Comparison of ENCODE assay signal across 14 mouse cellular contexts in genomic region chr19:22657251-22657650, GRCm38 (mm10).
DNase-seq lines count a peak whose midpoint lies in the region; ATAC-seq lines count a peak whose summit lies in the region.
"Had no signal": no experiment of that assay in that cellular context is flagged by ENCODE, and none has a peak within 500 bp of the region (broad histone marks: within the 10 kb centered on the region; RNA-seq: fewer than 3 reads in every experiment).

No protein-coding gene starts in this region.

- H3K4me1 ChIP-seq in neural tube, embryonic 12.5 days: peaks cover 11% of the 10 kb centered on the region
- peaks cover 8% of the 10 kb centered on the region; the same call in 1 of the 2 replicates for H3K4me1 ChIP-seq in forebrain, embryonic 14.5 days (ENCODE audit: control insufficient read depth, insufficient read depth, low read length)
- H3K4me1 ChIP-seq: embryonic facial prominence, embryonic 15.5 days; liver, embryonic 15.5 days had no signal

- H3K9me3 ChIP-seq in neural tube, embryonic 12.5 days: no peaks in the 10 kb centered on the region
- H3K9me3 ChIP-seq in forebrain, embryonic 14.5 days (replicated peaks; ENCODE audit: control insufficient read depth, low read length): no peaks in the 10 kb centered on the region
- H3K9me3 ChIP-seq: embryonic facial prominence, embryonic 15.5 days; liver, embryonic 15.5 days had no signal

- 48% methylated on average over 4 of the region's 4 CpGs for WGBS in neural tube, embryonic 12.5 days
- WGBS in forebrain, embryonic 14.5 days: 27% methylated on average over 4 of the region's 4 CpGs

- no peak for ATAC-seq in neural tube, embryonic 12.5 days (ENCODE audit: low FRiP score, low read depth)
- ATAC-seq in forebrain, embryonic 14.5 days: no peak; the same call in 1 of the 2 replicates
- ATAC-seq: CD4-positive, CD25-positive, alpha-beta regulatory T cell, adult 4 months had no signal

- H3K36me3 ChIP-seq in neural tube, embryonic 12.5 days: no peaks in the 10 kb centered on the region
- H3K36me3 ChIP-seq in forebrain, embryonic 14.5 days (ENCODE audit: control insufficient read depth, insufficient read depth, low read length): no peaks in the 10 kb centered on the region
- H3K36me3 ChIP-seq: embryonic facial prominence, embryonic 15.5 days; liver, embryonic 15.5 days had no signal

- H3K27me3 ChIP-seq in neural tube, embryonic 12.5 days (replicated peaks): no peaks in the 10 kb centered on the region
- no peaks in the 10 kb centered on the region for H3K27me3 ChIP-seq in forebrain, embryonic 14.5 days (replicated peaks; ENCODE audit: control insufficient read depth, insufficient read depth, low read length)
- H3K27me3 ChIP-seq: embryonic facial prominence, embryonic 15.5 days; liver, embryonic 15.5 days had no signal

- H3K4me3 ChIP-seq in neural tube, embryonic 12.5 days: no peak overlapping the region
- no peak overlapping the region for H3K4me3 ChIP-seq in forebrain, embryonic 14.5 days (ENCODE audit: low read depth, low read length)
- H3K4me3 ChIP-seq: embryonic facial prominence, embryonic 15.5 days; gastrocnemius, adult 2 months; liver, embryonic 15.5 days had no signal

- H3K27ac ChIP-seq in neural tube, embryonic 12.5 days: no peak overlapping the region
- no peak overlapping the region for H3K27ac ChIP-seq in forebrain, embryonic 14.5 days (ENCODE audit: low read depth, low read length)
- H3K27ac ChIP-seq: gastrocnemius, adult 2 months; liver, embryonic 15.5 days had no signal

- 0 out of 2 replicates have a peak overlapping the region, but pooled peaks have one; percentile 25 for H3K4me2 ChIP-seq in neural tube, embryonic 12.5 days (replicated peaks)
- H3K4me2 ChIP-seq in forebrain, embryonic 14.5 days (ENCODE audit: low read length): peak overlapping the region; percentile 28; the same call in 1 of the 2 replicates
- H3K4me2 ChIP-seq: embryonic facial prominence, embryonic 15.5 days; liver, embryonic 15.5 days had no signal

- H3K9ac ChIP-seq in neural tube, embryonic 12.5 days: no peak overlapping the region
- H3K9ac ChIP-seq in forebrain, embryonic 14.5 days (ENCODE audit: low read length): no peak overlapping the region; the same call in 1 of the 2 replicates
- H3K9ac ChIP-seq: embryonic facial prominence, embryonic 15.5 days; liver, embryonic 15.5 days had no signal

- no peak for DNase-seq in neural tube, embryonic 10.5 days (ENCODE audit: extremely low spot score, low spot score)
- no peak for DNase-seq in forebrain, embryonic 14.5 days (ENCODE audit: low spot score)
- peak; percentile 23 for DNase-seq in mesoderm, embryonic 11.5 days (ENCODE audit: low read depth, low spot score)
- no peak for DNase-seq in thymus, postnatal 4 days
- no peak for DNase-seq in layer of hippocampus, adult 18-20 months (ENCODE audit: low spot score in 2 of 2)
- no peak for DNase-seq in cerebellum, adult 8-10 months
- DNase-seq in MN1 (ENCODE audit: low spot score): no peak
- DNase-seq: adrenal gland, postnatal 25 days; gastrocnemius, adult 2 months; kidney, adult 18-20 months had no signal
